Mouse (Mus musculus) adrenal gland, postnatal 36 days (tissue): ENCODE measurements around the gene Kdm2b. TPM values are rescaled to one million over a fixed set of nuclear protein-coding genes. Genes with fewer than 3 reads are reported as not detected.

ENCODE experiments used
- DNase-seq, 2 experiments: peaks; one replicate each; pipeline ENCODE4 v3.0.0; 2021; ENCODE audit warnings: mixed read lengths in 1 of 2
- total RNA-seq, 2 experiments: library from RNA; stranded (reverse); gene quantifications; 2 replicates each; pipeline ENCODE4 v1.2.3; 2021

The Kdm2b gene
- total RNA-seq, 2 experiments from 2014 or later, result 13.4 to 14.7 TPM

DNA sequence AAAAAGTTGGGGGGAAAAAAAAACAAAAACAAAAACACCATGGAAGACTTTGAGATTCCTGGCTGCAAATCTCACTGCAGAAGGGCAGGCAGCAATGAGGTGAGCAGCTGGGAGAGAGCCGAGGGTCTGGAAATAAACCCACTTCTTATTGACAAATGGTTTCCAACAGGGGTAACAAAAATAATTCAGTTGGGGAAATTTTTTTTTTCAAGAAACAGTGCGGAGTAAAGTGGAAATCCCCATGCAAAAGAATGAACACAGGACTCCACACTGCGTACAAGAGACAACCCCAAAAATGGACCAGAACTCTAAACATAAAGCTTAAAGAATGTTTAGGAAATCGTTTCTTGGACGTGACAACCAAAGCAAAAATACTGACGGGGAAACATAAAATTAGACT lies 96.4 kb downstream of the Kdm2b start:
- DNase-seq, result no peak

DNA sequence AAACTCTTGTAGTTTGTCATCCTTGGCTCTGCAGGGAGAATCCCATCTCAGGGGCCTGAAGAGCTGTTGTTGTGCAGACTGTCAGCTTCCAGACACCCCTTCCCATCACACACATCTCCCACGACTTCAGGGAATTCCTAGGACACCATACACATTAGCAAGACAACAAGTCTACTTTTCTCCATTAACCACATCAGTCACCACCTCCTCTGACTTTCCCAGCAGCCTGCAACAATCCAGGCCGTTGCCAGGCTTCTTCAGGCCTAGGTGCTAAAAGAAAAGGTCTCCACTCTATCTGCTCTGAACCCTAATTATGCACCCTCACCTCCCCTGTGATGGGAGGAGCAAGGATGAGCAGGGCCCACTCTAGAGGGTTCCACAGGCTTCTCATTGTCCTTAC lies 99.2 kb downstream of the Kdm2b start:
- no peak for DNase-seq

DNA sequence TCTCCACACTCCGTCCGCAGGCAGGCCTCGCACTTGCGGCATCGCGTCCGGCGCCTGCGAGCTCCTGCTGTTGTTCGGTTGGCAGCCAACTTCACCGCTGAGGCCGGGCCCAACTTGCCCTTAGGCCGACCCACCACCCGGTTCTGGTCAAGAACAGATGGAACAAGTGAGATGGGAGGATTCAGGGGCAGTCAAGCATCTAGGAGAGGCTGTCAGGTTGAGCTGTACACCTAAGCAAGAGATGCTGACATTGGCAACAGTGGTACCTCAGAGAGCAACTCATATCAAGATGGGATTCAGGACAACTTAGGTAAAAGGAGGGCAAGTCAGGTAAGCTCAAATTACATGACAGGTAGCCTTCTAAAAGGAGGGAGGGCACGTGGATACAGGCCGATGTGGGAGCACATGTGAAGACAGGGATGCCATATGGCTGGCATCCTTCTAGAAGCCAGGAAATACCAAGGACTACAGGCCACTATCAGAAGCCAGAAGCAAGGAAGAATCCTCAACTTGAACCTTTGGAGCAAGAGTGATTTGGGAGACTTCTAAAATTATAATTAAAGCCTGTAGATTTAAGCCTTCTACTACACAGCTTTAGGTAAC lies 100.9 kb downstream of the Kdm2b start:
- no peak for DNase-seq

DNA sequence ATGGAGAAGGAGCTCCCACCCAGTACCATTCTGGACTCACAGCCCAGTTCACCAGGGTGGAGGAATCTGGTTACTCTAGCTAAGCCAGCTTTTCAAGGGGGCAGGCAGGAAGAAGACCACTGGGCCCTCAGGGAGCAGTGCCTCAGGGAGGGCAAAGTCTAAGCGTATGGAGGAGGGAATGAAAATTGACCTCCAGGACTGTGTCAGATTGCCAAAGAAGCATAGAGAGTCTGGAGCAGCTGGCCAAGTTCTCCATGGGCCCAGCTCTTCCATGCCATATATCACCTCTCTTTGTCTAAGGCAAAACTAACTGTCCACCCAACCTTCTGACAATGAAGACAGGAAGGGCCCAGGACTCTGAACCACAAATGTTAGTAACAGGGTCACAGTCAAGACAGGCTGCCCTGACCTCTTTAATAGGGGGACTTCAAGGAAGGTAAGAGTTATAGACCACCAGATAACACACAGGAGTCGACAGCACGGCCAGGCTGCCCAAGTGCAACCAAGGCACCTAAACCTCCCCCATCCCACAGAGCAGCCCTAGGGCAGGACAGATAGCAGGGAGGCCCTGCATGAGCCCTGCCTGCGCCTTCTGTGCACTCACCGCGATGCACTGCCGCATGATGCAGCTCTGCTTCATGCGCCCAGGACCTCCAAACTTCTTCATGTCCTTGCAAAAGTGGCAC lies 101.6 kb downstream of the Kdm2b start:
- no peak for DNase-seq

DNA sequence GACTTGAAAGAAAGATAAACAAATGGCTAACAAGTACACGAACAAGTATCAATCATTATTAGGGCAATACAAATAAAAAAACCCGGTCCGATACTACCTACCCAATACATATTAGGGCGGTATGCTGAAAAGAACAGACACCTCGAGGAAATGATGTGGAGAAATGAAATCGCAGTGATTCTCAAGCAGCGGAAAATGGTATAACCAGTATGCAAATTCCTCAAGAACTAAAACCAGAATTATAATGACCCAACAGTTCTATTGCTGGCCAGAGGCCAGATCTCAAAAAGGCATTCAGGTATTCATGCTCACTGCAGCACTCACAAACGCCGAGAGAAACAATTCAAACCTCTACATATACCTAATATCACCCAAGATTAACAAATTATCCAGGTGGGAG lies 102.6 kb downstream of the Kdm2b start:
- no peak for DNase-seq

DNA sequence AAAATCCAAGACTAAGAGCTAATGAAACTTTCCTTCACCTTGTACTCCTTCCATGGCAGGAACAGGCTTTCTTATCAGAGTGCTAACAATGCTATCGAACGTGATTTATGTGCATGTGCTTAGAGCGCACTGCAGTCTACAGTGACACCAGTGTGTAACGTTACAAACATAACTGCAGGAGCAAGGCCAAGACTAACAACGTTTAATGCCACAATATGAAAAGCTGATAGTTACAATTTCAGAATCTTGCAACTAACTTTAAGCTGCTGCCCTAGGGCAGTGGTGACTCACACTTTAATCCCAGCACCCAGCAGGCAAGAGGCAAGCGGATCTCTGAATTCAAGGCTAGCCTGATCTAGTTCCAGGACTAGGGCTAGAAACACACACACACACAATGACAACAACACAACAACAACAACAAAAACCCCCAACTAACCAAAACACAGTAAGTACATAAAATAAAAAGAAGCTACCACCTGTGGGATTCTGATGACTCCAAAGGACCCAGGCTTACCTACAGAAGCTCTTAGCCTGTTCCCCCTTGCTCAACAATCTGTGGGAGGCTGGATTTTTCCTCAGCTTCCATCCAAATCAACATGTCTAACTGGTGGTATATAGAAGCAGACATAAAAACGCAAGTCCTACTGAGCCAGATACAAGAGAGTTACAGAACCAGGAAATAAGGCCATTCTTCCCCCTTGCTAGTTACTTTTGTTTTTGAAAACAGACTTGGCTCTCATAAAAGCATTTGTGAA lies 104.9 kb downstream of the Kdm2b start:
- peak; percentile 22 to 44 for DNase-seq

DNA sequence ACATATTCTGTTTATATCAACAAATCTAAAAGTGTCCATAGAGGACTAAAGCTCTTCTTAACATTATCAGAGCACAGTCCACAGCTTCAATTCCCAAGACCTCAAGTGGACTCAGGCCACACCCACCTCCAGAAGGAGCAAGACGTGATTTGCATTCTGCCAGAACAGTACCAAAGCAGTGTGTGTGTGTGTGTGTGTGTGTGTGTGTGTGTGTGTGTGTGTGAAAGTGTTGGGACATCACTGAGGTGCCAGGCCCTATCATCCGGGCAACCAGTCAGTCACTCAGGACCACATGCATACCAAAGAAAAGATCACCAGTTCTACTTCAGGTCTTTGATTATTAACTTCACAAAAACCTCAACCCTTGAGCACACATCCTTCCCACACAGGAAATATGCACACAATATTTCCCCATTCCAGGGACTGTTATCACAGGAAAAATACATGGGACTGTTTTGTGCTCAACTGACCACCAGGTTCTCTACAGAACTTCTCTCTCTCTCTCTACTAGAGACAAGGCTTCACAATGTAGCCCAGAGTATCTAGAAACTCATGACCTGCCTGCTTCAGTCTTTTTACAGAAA lies 105.9 kb downstream of the Kdm2b start:
- DNase-seq, result no peak

DNA sequence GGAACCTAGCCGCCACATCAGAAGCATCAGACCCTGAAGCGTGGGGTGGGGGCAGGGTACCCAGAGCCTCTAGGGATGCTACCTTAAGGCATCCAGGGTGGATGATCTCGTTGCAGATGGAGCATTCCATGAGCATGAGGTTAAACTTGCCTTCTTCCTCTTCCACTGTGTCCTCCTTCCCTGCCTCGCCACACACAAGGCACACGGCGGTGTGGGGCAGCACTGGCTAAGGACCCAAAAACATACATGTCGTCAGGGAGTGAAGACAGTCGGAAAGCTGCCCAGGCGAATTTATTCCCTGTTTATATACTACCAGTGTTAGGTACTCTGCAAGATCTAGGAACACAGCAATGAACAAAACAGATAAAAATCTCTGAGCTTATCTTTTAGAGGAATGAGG lies 106.4 kb downstream of the Kdm2b start:
- no peak for DNase-seq

DNA sequence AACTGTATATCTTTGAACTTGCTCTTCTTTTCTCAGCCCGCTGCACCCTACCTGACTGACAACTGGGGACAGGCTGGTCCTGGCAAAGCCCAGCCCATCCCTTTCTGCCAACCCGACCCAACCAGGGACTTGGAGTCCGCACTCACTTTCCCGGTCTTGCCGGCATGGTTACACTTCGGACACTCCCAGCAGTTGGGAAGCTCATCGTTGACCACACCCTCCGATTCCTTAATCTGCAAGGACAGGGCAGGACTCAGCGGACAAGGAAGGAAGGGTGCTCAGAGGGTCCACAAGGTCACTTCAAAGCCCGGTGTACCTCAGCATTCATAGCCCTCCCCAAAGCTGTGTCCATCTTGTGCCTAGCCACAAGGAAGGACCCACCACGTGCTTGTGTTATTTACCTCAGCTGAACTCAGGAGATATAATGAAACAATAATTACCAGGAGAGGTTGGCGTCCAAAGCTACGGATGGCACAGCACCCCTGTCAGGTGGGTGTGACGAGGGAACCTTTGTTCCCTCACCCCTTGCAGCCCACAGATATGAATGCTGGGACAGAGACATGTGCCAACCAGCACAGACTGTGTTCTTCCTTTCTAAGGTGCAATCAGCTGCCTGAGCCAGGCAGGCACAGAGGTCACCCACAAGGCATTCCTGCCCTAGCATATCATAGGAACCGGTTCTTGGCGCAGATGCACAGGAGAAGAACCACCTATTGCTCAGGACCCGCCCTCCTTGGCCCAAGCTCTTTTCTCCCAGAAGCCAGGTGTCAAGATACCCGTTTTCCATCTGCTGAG lies 107.2 kb downstream of the Kdm2b start:
- no peak for DNase-seq

DNA sequence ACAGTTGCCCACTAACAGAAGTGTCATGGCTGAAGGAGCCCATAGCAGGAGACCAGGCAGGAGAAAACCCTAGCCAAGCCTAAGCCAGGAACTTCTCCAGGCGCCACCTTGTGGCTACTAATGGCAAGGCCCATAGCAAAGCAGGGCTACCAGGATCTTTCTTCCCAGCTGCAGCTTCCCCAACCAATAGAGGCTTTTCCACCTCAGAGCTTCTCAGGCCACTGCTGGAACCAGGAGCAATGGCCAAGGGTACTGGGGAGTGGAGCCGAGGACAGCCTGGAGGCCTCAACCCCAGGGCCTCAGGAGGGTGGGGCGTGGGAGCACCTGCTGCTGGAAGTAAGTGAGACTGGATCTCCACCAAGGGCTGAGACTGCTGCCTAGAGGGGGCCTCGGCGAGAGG lies 108.3 kb downstream of the Kdm2b start:
- peak; percentile 68 to 76 for DNase-seq

DNA sequence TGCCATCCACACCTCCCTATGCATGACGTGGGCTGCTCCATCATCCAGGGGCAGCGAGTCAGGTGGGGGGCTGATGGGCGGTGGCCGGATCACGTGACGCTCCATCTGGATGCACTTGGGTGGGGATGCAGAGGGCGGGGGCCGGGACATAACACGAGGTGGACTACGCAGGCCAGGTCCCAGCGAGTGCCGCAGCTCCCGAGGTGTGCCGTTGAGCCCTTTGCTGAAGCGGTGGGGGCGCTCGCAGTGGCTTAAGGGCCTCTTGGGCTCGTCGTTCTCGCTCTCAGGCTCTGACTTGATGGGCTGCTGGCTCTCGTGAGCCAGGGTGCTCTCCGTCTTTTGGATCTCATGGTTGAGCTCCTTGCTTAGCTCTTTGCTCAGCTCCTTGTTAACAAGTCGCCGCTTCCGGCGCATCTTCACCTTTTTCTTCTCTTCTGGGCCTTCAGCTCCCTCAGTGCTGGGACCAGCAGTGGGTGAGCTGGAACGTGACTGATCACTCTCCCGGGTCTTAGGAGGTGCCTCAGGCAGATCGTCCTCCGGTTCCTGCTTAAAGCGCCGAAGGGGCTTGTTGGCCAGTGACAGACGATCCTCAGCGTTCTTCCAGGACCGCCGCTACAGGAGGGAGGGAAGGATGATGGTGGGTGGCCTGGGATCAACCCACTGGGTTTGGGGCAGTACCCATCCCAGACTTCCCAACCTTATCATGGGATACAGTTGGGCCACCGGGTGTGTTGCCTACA lies 109.2 kb downstream of the Kdm2b start:
- no peak for DNase-seq

DNA sequence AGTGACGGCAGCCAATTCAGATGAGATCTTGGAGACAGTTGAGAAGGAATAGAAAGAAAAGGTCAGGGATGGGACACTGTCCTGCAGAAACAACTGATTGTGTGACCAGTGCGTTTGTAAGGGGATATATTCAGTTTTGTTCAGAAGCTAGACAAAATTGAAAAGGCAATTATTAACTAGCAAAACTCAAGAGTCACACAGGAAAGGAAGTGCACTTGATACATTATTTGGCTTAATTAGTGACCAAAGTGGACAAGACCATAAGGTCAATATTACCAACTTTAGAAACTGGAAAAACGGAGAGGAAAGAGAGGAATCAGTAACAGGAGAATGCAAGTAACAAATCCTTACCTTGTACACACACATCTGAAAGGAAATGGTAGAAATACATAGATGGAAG lies 113.0 kb downstream of the Kdm2b start:
- DNase-seq, result no peak

DNA sequence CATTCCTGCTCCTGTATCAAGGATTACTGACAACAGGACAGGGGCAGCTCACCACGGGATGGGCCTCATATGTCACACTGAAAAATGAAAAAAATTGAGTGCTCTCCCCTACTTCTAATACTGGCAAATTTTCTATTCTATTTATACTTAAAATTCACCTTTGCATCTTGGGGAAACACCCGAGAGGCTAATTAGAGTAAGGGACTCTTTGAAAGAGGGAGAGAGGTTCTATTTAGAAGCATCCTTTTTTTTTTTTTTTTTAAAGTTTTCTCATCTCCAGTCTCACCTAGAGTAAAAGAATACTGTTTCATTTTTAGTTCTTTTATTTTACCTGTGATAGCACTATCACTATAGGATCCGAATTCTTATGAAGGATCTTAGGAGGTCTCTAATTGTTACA lies 115.3 kb downstream of the Kdm2b start:
- DNase-seq, result no peak

DNA sequence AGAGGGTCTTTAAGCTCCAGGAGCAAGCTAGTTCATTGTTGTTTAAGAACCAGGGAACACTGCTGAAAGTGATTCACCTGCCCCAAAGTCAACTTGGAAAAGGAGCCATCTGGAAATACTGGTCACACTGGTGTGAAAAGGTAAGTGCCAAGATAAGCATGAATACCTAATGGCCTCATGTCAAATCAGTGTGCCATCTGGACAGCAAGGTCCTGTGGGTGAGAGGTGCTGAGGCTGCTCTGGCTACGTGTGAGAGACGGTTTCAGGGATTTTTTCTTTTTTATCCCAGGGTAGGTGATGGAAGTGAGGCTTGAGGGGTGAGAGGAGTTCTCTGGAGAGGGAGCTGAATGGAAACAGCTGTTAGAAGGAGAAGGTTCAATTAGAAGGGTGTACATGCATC lies 116.0 kb downstream of the Kdm2b start:
- no peak for DNase-seq

DNA sequence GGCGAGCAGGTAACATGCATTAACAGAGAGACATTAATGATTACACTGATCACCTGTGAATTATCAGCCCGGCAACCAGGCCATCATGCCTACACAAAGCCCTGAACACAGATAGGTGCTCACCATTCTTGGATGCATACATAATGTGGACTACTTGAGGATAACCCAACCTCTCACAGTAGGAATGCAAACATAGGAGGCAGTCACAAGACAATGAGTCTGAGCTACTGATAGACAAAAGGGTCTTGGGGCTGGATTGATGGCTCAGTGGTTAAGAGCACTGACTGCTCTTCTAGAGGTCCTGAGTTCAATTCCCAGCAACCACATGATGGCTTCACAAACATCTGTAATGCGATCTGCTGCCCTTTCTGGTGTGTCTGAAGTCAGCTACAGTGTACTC lies 117.0 kb downstream of the Kdm2b start:
- no peak for DNase-seq

DNA sequence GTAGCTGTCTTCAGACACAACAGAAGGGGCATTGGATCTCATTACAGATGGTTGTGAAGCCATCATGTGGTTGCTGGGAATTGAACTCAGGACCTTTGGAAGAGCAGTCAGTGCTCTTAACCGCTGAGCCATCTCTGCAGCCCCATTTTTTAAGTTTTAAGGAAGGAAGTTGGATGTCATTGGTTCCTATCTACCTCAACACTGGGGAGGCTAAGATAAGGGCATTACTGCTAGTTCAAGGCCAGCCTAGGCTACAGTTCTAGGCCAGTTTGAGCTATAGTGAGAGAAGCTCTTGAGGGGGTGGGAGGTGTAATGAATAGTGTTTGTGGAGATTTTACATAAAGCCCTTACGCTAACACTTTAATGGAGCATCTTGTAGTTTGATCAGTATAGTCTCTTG lies 126.6 kb downstream of the Kdm2b start:
- no peak for DNase-seq

DNA sequence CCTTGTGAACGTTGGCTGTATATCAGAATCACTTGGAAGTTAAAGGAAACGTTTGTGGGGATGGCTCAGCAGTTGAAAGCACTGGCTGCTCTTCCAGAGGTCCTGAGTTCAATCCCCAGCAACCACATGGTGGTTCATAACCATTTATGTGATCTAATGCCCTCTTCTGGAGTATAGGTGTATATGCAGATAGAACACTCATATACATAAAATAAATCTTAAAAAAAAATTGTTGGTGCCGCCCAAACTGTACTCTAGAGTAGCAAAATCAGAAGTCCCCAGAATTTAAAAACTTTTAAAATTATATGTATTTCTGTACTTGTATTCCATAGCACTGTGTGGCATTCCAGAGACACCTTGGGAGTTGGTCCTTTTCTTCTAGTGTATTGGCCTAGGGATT lies 133.8 kb downstream of the Kdm2b start:
- no peak for DNase-seq

DNA sequence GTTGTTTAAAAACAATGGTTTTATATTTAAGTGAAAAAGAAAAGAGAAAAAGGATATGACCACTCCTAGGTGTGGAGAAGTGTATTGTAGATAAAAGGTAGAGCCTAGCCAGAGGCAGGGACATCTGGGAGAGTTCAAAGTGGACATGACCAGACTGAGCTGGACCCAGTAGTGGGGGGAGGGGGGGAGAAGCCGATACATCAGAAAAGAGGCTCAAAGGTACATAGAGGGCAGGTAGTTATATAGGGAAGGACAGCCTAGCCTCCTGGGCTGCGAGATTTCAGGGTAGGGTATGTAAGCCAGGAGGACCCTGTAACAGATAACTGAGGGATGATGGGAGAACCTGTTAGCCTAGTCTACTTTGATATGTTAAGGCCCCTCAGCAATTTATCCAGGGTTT lies 137.0 kb downstream of the Kdm2b start:
- DNase-seq, result no peak

DNA sequence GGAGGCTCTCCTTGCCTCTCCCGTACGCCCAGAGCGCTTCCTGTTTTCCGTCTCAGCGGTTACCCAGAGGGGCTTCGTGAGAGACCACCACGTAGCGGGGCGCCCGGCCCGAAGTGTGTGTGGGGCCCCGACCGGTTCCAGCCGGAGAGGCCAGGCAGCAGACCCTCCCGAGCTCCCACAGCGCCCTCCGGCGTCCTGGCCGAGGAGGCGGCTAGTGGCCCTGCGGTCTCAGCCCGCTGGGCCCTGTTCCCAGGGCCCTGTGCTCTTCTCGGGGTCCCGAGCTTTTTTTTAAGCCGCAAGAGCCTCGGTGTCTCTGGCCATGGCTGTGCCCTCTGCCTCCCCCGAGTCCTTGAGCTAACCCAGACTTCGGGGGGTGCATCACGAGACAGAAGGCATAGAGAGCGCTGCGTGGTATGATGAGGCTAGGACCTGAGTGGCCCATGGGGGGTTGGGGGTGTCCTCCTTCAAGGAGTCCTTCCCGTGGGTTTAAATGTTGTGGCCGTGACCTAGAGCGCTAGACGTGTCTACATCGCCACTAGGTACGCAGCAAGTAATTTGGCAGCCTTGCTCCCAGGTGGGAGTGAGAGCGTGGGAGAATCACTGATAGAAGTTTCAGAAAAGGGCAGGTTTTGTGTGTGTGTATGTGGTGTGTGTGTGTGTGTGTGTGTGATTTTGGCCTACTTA lies 139.2 kb downstream of the Kdm2b start:
- peak in 1 of 2 experiments; percentile 67 for DNase-seq

DNA sequence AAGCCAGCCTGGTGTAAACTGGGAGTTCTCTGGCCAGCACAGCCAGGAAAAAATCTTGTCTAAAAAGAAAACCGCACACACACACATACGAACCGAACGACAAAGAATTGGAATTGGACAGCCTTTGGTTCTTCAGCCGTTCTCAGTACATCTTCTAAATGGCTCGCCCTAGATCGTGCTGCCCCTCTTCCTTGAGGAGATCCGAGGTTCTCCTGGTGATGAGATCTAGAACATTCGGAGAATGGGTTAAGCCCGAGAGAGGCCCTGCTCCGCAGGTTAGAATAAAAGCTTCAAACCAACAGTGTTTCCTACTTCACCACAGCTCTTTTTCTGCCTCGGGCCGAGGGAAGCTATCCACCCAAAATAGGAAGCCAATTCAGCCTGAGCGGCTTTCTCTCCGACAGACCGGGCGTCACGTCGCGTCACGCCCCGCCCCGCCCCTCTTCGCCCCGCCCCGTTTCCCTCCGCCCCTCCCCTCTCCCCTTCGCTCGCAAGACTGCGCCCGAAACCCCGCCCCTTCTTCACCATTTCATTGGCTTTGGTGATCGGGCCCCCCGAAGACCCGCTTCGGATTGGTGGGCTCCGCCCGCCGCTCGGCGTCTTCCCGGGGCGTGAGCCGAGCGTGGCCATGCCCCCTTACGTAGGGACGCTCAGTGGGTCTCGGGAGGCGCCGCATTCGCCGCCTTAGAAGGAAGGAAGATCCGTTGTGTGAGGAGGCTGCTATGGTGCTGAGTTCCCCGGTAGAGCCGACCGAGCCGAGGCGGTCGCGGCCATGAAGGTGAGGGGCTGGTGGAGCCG lies 139.9 kb downstream of the Kdm2b start, which contains the start of gene Rnf34:
Rnf34 (plus strand) TSS at position 528 of the 798 bp plus-strand sequence.
- DNase-seq, result peak; percentile 98
